Mouse (Mus musculus) liver, embryonic 13.5 days (tissue): ENCODE data around the gene Frmd5. TPM values are rescaled to one million over a fixed set of nuclear protein-coding genes. Genes with fewer than 3 reads are reported as not detected.
A peak's percentile ranks its signal among the peaks of the same experiment; 100 is the strongest.
"Not testable (repeated sequence)": the region's sequence is repeated elsewhere in the genome, so short reads cannot be mapped to it uniquely, and the experiment has no call there.

Experiments
- ATAC-seq: fragments of 200-750 bp; cut with Nextera tagmentation; 2 replicates; pipeline ENCODE4 v1.8.0; 2017; ENCODE audit warnings: low read depth, mild to moderate bottlenecking, moderate number of reproducible peaks, moderate library complexity
- DNase-seq: peaks from one replicate; pipeline ENCODE4 v3.0.0; 2022
- H3K27ac ChIP-seq: fragments of 300-500 bp; sonication (generic); 2 replicates; pipeline ENCODE4 v1.5.1; 2015; ENCODE audit warnings: moderate library complexity, mild to moderate bottlenecking, inconsistent platforms
- H3K27me3 ChIP-seq: fragments of 300-500 bp; sonication (generic); 2 replicates; pipeline ENCODE4 v1.6.1; 2015; ENCODE audit warnings: mild to moderate bottlenecking, inconsistent platforms
- H3K36me3 ChIP-seq: fragments of 300-500 bp; sonication (generic); 2 replicates; pipeline ENCODE4 v1.6.1; 2015; ENCODE audit warnings: mild to moderate bottlenecking, inconsistent platforms
- H3K4me1 ChIP-seq: fragments of 300-500 bp; sonication (generic); replicated peaks from 2 replicates; pipeline ENCODE4 v1.6.1; 2015; ENCODE audit warnings: inconsistent platforms
- H3K4me2 ChIP-seq: fragments of 300-500 bp; sonication (generic); 2 replicates; pipeline ENCODE4 v1.6.1; 2015; ENCODE audit warnings: inconsistent platforms, mild to moderate bottlenecking, moderate library complexity
- H3K4me3 ChIP-seq: fragments of 300-500 bp; sonication (generic); replicated peaks from 2 replicates; pipeline ENCODE4 v1.5.1; 2015; ENCODE audit warnings: mild to moderate bottlenecking, inconsistent platforms
- H3K9ac ChIP-seq: fragments of 300-500 bp; sonication (generic); 2 replicates; pipeline ENCODE4 v1.6.1; 2015; ENCODE audit warnings: mild to moderate bottlenecking, inconsistent platforms
- H3K9me3 ChIP-seq: fragments of 300-500 bp; sonication (generic); replicated peaks from 2 replicates; pipeline ENCODE4 v1.6.1; 2016; ENCODE audit warnings: inconsistent platforms
- WGBS: fragments of 180-500 bp; shearing (Covaris S2); methylation state at CpG from one replicate; pipeline ENCODE4 v1.1.7; 2015; ENCODE audit not compliant: insufficient replicate concordance; 5-methylcytosine and 5-hydroxymethylcytosine counted together
- polyA plus RNA-seq: library from polyadenylated mRNA; unstranded; fragments of >200 nt; fragmentation: Nextera tagmentation; extraction: Ambion mirVana; gene quantifications from 2 replicates; pipeline ENCODE4 v1.2.1, GENCODE M21; 2015

Gene Frmd5
- polyA plus RNA-seq, 1 experiment from 2014 or later = 0.28 TPM

DNA sequence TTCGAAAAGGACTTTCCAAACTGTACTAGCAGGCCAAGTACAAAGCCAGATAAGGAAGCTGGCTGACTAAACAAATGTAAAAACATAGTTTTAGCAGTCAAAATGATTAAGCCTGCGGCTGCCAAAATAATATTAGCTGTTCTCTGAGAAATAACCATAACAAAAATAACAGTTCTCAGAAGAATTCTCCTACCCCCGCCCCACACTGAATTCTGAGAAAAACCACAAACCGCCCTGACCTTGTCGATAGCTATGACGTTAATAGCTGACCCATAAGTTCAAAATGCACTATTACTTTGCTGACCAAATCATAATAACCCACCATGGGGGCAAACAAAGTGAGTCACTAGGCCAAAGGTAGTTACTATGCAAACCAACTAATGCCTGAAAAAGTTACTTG is 4.0 kb upstream of the Frmd5 start:
- H3K36me3 ChIP-seq, H3K4me3 ChIP-seq, H3K9ac ChIP-seq, H3K27ac ChIP-seq, H3K9me3 ChIP-seq, H3K4me2 ChIP-seq, DNase-seq, ATAC-seq: not testable (repeated sequence)
- Histone ChIP-seq H3K4me1 (peaks cover 26% of the 10 kb centered on the region), H3K27me3 (peaks cover 48% of the 10 kb centered on the region)
- 32% methylated on average over 6 of the region's 6 CpGs for WGBS

GRCm38 (mm10) chr2:121809126-121809525 is 2.2 kb upstream of the Frmd5 start:
- H3K4me2 ChIP-seq = no peak overlapping the region
- H3K4me1 ChIP-seq = peaks cover 26% of the 10 kb centered on the region
- DNase-seq (no peak), ATAC-seq (no peak)
- H3K9ac ChIP-seq = no peak overlapping the region
- no peak overlapping the region for H3K27ac ChIP-seq
- 46% methylated on average over 3 of the region's 3 CpGs for WGBS
- H3K36me3 ChIP-seq = no peaks in the 10 kb centered on the region
- no peak overlapping the region for H3K4me3 ChIP-seq
- no peaks in the 10 kb centered on the region for H3K9me3 ChIP-seq
- H3K27me3 ChIP-seq = peaks cover 64% of the 10 kb centered on the region

GRCm38 (mm10) chr2:121806171-121806943 is 530 bp downstream of the Frmd5 start:
- peak overlapping the region; percentile 67 for H3K4me3 ChIP-seq
- DNase-seq (no peak), ATAC-seq (peak; percentile 77)
- peak overlapping the region; percentile 89 for H3K4me2 ChIP-seq
- H3K9me3 ChIP-seq = no peaks in the 10 kb centered on the region
- peaks cover 74% of the 10 kb centered on the region for H3K27me3 ChIP-seq
- H3K4me1 ChIP-seq = peaks cover 26% of the 10 kb centered on the region
- WGBS = 2% methylated on average over 81 of the region's 90 CpGs
- no peaks in the 10 kb centered on the region for H3K36me3 ChIP-seq
- H3K9ac ChIP-seq = peak overlapping the region; percentile 59
- no peak overlapping the region for H3K27ac ChIP-seq

DNA sequence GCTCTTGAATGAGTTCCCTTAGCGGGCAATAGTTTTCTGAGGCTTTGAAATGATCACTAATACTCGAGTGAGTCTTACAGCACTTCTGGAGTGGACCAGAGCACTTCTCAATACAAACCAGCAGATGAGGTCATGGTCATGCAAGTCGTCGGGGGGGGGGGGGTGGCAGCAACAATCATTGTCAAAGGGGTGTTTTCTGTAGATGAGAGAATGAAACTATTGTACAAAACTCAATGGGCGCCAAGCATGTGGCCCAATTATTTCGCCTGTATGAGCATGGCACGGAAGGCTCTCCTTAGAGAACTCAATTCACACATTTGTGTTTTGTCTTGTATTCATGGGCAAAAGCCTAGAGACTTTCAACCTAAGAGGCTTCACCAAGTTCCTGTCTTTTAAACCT is 7.8 kb downstream of the Frmd5 start:
- Histone ChIP-seq H3K9ac (no peak overlapping the region), H3K4me1 (no peaks in the 10 kb centered on the region), H3K36me3 (no peaks in the 10 kb centered on the region), H3K27me3 (peaks cover 19% of the 10 kb centered on the region), H3K4me2 (no peak overlapping the region), H3K4me3 (no peak overlapping the region), H3K27ac (no peak overlapping the region), H3K9me3 (no peaks in the 10 kb centered on the region)
- no peak for ATAC-seq
- 71% methylated on average over 7 of the region's 7 CpGs for WGBS
- DNase-seq = no peak

DNA sequence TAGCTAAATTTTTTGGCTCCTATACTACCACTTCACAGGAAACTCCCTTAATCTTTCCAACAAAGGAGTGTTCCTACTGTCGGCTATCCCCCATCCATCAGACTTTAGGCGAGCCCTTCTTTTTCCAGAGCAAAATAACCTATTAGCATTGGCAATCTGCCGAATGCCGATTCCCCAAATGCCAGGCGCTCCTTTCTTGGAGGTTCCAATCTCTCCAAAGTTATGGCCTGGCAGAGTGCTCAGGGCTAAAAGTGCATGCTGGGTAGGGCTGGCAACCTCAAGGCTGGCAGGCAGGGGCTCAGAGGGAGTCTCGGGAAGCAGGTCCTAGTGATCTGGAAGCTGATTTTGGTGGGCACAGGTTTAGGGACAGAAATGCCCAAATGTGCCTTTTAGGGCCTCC is 10.9 kb downstream of the Frmd5 start:
- Histone ChIP-seq H3K9ac (no peak overlapping the region), H3K4me1 (no peaks in the 10 kb centered on the region), H3K27ac (no peak overlapping the region), H3K4me2 (no peak overlapping the region), H3K27me3 (0 out of 2 replicates have a peak, but pooled peaks cover 4% of the 10 kb centered on the region), H3K9me3 (no peaks in the 10 kb centered on the region), H3K4me3 (no peak overlapping the region), H3K36me3 (no peaks in the 10 kb centered on the region)
- no peak for DNase-seq
- WGBS = 71% methylated on average over 6 of the region's 6 CpGs
- ATAC-seq = no peak

GRCm38 (mm10) chr2:121789777-121790176 is 17.1 kb downstream of the Frmd5 start:
- no peak overlapping the region for H3K27ac ChIP-seq
- ATAC-seq = no peak
- no peak for DNase-seq

DNA sequence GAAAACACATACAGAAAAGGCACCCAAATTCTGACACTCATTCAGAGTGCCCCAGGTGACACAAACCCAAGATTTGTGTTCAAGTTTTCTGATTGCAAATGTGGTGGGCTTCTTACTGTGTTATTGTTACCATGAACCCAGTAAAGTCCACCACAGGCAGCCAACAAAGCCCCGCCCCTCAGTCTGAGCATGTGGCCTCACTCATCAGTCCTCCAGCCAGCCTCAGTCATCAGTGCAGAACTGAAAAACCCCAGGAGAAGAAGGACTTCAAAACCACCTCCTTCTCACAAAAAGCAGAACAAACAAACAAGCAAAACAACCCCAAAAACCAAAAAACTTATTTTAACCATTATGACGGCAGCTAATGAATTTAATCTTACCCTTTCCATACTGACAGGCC is 18.5 kb downstream of the Frmd5 start:
- whole genome bisulfite sequencing = 79% methylated on average over 2 of the region's 2 CpGs
- no peaks in the 10 kb centered on the region for H3K9me3 ChIP-seq
- no peaks in the 10 kb centered on the region for H3K27me3 ChIP-seq
- no peak overlapping the region for H3K9ac ChIP-seq
- no peaks in the 10 kb centered on the region for H3K36me3 ChIP-seq
- H3K27ac ChIP-seq = no peak overlapping the region
- DNase-seq (no peak), ATAC-seq (no peak)
- H3K4me3 ChIP-seq = no peak overlapping the region
- peaks cover 6% of the 10 kb centered on the region for H3K4me1 ChIP-seq
- H3K4me2 ChIP-seq = no peak overlapping the region

More at GRCm38 (mm10) chr2:121789777-121790176, 17.1 kb downstream of the Frmd5 start:
- no peaks in the 10 kb centered on the region for H3K9me3 ChIP-seq
- H3K27me3 ChIP-seq = no peaks in the 10 kb centered on the region
- no peak overlapping the region for H3K9ac ChIP-seq
- H3K4me1 ChIP-seq = peaks cover 6% of the 10 kb centered on the region
- H3K4me3 ChIP-seq = no peak overlapping the region
- H3K4me2 ChIP-seq = no peak overlapping the region
- no peaks in the 10 kb centered on the region for H3K36me3 ChIP-seq

DNA sequence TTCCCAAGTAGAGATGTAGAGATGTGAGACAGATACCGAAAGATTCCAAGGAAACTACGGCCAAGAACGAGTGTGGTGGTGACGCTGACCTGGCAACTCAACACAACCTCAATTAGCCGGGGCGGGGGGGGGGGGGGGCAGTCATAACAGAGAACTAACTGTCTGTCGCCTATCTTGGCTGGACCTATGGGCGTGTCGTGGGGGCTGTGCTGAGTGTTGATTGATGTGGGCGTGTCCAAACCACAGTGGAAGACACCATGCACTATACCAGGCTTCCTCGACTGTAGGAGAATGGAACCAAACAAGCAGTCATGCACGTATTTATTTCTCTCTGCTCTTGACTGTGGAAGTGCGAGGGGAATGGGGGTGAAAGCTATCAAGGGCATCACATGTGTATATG is 19.1 kb downstream of the Frmd5 start:
- peak overlapping the region; percentile 23; the same call in 1 of the 2 replicates for H3K4me2 ChIP-seq
- peak; percentile 8 for DNase-seq
- H3K27ac ChIP-seq = no peak overlapping the region
- peak; percentile 82 for ATAC-seq
- WGBS = 24% methylated on average over 12 of the region's 13 CpGs
- H3K4me3 ChIP-seq = no peak overlapping the region
- no peaks in the 10 kb centered on the region for H3K36me3 ChIP-seq
- peaks cover 6% of the 10 kb centered on the region for H3K4me1 ChIP-seq
- H3K27me3 ChIP-seq = no peaks in the 10 kb centered on the region
- H3K9me3 ChIP-seq = no peaks in the 10 kb centered on the region
- H3K9ac ChIP-seq = no peak overlapping the region

- DNase-seq (no peak), ATAC-seq (no peak)
- Histone ChIP-seq H3K36me3 (no peaks in the 10 kb centered on the region), H3K9me3 (no peaks in the 10 kb centered on the region), H3K4me1 (peaks cover 6% of the 10 kb centered on the region), H3K4me2 (no peak overlapping the region), H3K27me3 (no peaks in the 10 kb centered on the region), H3K9ac (no peak overlapping the region), H3K4me3 (no peak overlapping the region), H3K27ac (no peak overlapping the region)
- 27% methylated on average over 7 of the region's 7 CpGs for WGBS
Measured at GRCm38 (mm10) chr2:121787271-121787670, 19.6 kb downstream of the Frmd5 start.

DNA sequence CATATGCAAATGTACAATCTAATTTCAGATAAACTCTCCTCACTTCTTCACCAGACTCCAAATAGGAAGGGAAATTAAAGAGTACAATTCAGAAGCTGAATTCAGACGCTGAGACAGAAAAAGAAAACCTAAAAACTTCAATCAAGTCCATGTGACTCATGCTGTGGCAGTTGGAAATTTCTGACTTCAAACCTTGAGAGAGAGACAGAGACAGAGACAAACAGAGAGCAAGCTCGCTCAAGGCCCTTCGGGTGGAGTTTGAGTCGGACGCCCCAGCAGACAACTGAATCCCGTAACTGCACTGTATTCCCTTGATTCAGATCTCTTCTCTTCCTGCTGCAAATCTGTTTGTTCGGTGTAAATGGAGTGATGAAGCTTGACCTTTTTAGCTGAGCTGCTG is 30.7 kb downstream of the Frmd5 start:
- Histone ChIP-seq H3K4me3 (no peak overlapping the region), H3K27ac (no peak overlapping the region), H3K4me2 (no peak overlapping the region), H3K9ac (no peak overlapping the region), H3K4me1 (no peaks in the 10 kb centered on the region), H3K9me3 (no peaks in the 10 kb centered on the region), H3K27me3 (no peaks in the 10 kb centered on the region; the same call in 1 of the 2 replicates), H3K36me3 (no peaks in the 10 kb centered on the region)
- DNase-seq (no peak), ATAC-seq (no peak)
- 74% methylated on average over 7 of the region's 7 CpGs for WGBS

- H3K9me3 ChIP-seq = no peaks in the 10 kb centered on the region
- DNase-seq = no peak
- H3K36me3 ChIP-seq = no peaks in the 10 kb centered on the region
- no peak overlapping the region for H3K27ac ChIP-seq
- no peak overlapping the region for H3K4me3 ChIP-seq
- ATAC-seq = no peak
- 74% methylated on average over 5 of the region's 5 CpGs for WGBS
- no peaks in the 10 kb centered on the region for H3K27me3 ChIP-seq
- H3K4me1 ChIP-seq = no peaks in the 10 kb centered on the region
- H3K9ac ChIP-seq = no peak overlapping the region
- no peak overlapping the region for H3K4me2 ChIP-seq
Measured at GRCm38 (mm10) chr2:121764851-121765250, 42.0 kb downstream of the Frmd5 start.

GRCm38 (mm10) chr2:121761861-121762260 is 45.0 kb downstream of the Frmd5 start:
- Histone ChIP-seq H3K9me3 (no peaks in the 10 kb centered on the region), H3K27ac (no peak overlapping the region), H3K4me2 (no peak overlapping the region), H3K36me3 (no peaks in the 10 kb centered on the region), H3K9ac (no peak overlapping the region), H3K4me1 (no peaks in the 10 kb centered on the region), H3K4me3 (no peak overlapping the region), H3K27me3 (no peaks in the 10 kb centered on the region)
- ATAC-seq (no peak), DNase-seq (no peak)
- 67% methylated on average over 5 of the region's 5 CpGs for WGBS
